Mouse (Mus musculus): ENCODE measurements around the gene Pgm1.

GRCm38 (mm10) chr4:99882405-99882804, 46.8 kb upstream of the Pgm1 start:
- TF ChIP-seq TCF12 (IDR thresholded peaks at IDR 0.05; ENCODE audit: insufficient read depth, poor library complexity, severe bottlenecking): no peak
- no peak for TF ChIP-seq E2F4 (IDR thresholded peaks at IDR 0.05; ENCODE audit: insufficient read depth)
- TF ChIP-seq CEBPB (IDR thresholded peaks at IDR 0.05; ENCODE audit: insufficient read depth, poor library complexity, severe bottlenecking): no peak
- no peak for TF ChIP-seq MYOG (IDR thresholded peaks at IDR 0.05; ENCODE audit: control insufficient read depth in 1 of 3, insufficient read depth in 1 of 3, insufficient read length in 2 of 3, low read depth in 2 of 3)
- TF ChIP-seq USF1 (IDR thresholded peaks at IDR 0.05; ENCODE audit: low read depth): no peak
- no peak for TF ChIP-seq POLR2A (IDR thresholded peaks at IDR 0.05; ENCODE audit: insufficient read length, low read depth)
- TF ChIP-seq POLR2AphosphoS2 (IDR thresholded peaks at IDR 0.05; ENCODE audit: insufficient read length, low read depth): no peak
- no peak for TF ChIP-seq MYOD1 (IDR thresholded peaks at IDR 0.05; ENCODE audit: control insufficient read depth in 1 of 3, insufficient read length in 2 of 3, low read depth in 2 of 3)
